Mouse (Mus musculus): ENCODE data around the gene Slc35f5.

DNA sequence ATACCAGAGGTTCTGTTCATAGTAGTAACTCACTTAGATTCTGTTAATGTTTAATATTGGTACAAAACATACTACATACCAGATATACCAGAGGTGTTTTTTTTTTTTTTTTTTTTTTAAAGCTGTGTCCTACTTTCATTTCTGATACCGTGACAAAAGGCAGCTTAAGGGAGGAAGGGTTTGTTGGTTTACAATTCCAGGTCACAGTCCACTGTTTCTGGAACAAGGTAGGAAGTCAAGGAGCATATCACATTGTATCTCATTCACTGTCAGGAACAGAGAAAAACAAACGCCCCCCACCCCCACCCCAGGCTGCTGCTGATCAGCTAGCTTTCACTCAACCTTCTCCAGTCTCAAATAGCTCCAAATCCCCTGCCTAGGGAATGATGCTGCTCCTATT is 21.1 kb upstream of the Slc35f5 start:
- TF ChIP-seq CTCF (IDR thresholded peaks at IDR 0.05; ENCODE audit: low read depth, low read length) (no peak), POLR2A (IDR thresholded peaks at IDR 0.05; ENCODE audit: insufficient read depth, low read length) (no peak)

Measured in ES-Bruce4 (cell line).